Mouse (Mus musculus) limb, embryonic 12.5 days (tissue): ENCODE measurements around the gene Man1c1. TPM values are rescaled to one million over a fixed set of nuclear protein-coding genes. Genes with fewer than 3 reads are reported as not detected.
A peak's percentile ranks its signal among the peaks of the same experiment; 100 is the strongest.

Experiments used
- ATAC-seq: fragments of 200-750 bp; cut with Nextera tagmentation; 2 replicates; pipeline ENCODE4 v1.8.0; 2017; ENCODE audit warnings: low read depth, moderate TSS enrichment; ENCODE audit not compliant: insufficient number of reproducible peaks, insufficient read depth, low FRiP score, low TSS enrichment
- H3K27ac ChIP-seq: fragments of 300-500 bp; sonication (generic); 2 replicates; pipeline ENCODE4 v1.5.1; 2016; ENCODE audit warnings: mild to moderate bottlenecking, moderate library complexity
- H3K27me3 ChIP-seq: fragments of 300-500 bp; sonication (generic); 2 replicates; pipeline ENCODE4 v1.6.1; 2016; ENCODE audit warnings: mild to moderate bottlenecking, moderate library complexity
- H3K36me3 ChIP-seq: fragments of 300-500 bp; sonication (generic); 2 replicates; pipeline ENCODE4 v1.6.1; 2016; ENCODE audit warnings: mild to moderate bottlenecking, moderate library complexity
- H3K4me1 ChIP-seq: fragments of 300-500 bp; sonication (generic); replicated peaks from 2 replicates; pipeline ENCODE4 v1.6.1; 2016
- H3K4me2 ChIP-seq: fragments of 300-500 bp; sonication (generic); 2 replicates; pipeline ENCODE4 v1.6.1; 2016; ENCODE audit warnings: mild to moderate bottlenecking, moderate library complexity
- H3K4me3 ChIP-seq: fragments of 300-500 bp; sonication (generic); replicated peaks from 2 replicates; pipeline ENCODE4 v1.5.1; 2016; ENCODE audit warnings: mild to moderate bottlenecking
- H3K9ac ChIP-seq: fragments of 300-500 bp; sonication (generic); replicated peaks from 2 replicates; pipeline ENCODE4 v1.6.1; 2016; ENCODE audit warnings: mild to moderate bottlenecking, moderate library complexity
- H3K9me3 ChIP-seq: fragments of 300-500 bp; sonication (generic); 2 replicates; pipeline ENCODE4 v1.6.1; 2016; ENCODE audit warnings: mild to moderate bottlenecking, moderate library complexity
- WGBS: fragments of 180-500 bp; shearing (Covaris S2); methylation state at CpG from one replicate; pipeline ENCODE4 v1.1.7; 2016; 5-methylcytosine and 5-hydroxymethylcytosine counted together
- polyA plus RNA-seq: library from polyadenylated mRNA; unstranded; fragments of >200 nt; fragmentation: Nextera tagmentation; extraction: Ambion mirVana; gene quantifications from 2 replicates; pipeline ENCODE4 v1.2.1, GENCODE M21; 2016

Gene Man1c1
- polyA plus RNA-seq, 1 experiment from 2014 or later, result 2.9 TPM

DNA sequence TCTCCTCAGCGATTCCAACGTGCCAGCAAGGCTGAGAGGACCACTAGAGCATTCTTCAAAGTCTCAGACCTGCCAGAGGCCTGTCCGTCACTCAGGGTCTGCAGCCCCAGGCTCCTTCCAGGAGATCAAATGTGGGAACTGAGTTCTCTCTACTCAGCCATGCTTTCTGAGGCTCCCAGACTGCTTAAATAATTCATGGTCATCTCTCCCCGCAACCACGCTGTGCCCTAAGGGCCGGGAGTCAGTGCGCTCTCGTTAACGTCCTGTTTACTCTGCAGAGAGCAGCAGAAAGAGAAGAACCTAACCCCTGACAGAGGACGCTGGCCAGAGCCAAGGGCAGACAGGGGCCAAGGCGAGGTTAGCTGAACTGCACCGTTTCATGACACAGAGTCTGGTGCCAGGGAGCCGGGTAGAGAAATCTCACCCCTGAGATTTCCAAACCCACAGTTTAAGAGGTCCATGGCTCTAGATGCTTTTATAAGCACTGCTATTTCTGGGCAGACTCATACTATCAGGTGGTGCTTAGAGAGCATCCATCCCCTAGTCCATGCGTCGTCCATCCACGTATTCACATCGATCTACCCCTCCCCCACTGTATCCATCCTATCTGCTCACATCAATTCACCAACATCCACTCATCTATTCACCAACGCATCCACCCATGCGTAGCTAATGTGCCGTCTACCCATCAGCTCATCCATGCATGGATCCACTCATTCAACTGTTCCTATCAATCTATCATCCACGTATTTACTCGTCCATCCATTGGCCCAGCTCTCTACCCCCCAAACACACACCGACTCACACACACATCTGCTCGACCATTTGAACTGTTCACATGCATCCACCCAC is 131.4 kb downstream of the Man1c1 start:
- ATAC-seq, result no peak
- WGBS, result 80% methylated on average over 24 of the region's 24 CpGs
- H3K4me3 ChIP-seq, result no peak overlapping the region
- H3K36me3 ChIP-seq, result no peaks in the 10 kb centered on the region
- H3K9me3 ChIP-seq, result 0 out of 2 replicates have a peak, but pooled peaks cover 3% of the 10 kb centered on the region
- H3K4me1 ChIP-seq, result 0 out of 2 replicates have a peak, but pooled peaks cover under 1% of the 10 kb centered on the region
- H3K4me2 ChIP-seq, result no peak overlapping the region
- H3K9ac ChIP-seq, result no peak overlapping the region
- peaks cover 9% of the 10 kb centered on the region; the same call in 1 of the 2 replicates for H3K27me3 ChIP-seq
- H3K27ac ChIP-seq, result no peak overlapping the region

DNA sequence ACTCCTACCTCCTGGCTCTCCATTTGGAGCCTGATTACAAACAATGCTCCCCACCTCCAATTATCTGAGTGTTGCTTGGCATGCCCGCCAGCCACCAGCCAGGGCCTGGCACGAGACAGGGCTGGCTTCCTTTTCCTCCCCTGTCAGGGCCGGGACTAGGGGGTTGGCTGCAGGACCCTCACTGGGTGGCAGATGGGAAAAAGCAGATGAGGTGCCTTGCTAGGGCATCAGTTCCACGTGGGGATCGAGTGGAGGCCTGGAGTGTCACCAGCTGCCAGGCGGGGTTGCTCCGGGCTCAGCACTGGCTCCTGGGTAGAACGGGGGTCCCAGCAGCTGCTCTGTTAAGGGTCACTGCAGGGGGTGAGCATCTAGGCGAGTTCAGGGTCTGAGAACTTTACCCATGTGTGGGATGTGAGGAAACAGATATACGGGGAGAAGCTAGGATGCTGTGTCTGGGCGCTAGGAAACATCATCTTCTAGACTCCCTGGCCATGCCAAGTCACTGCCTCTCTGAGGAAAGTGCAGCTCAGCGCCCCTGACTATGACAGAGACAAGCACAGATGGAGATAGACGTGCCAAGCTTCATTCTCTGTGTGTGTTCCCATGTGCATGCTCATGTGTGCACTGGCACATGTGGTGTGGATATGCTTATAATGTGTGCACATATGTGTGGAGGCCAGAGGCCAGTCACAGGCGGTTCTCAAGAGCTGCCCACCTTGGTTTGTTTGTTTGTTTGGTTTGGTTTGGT is 133.2 kb downstream of the Man1c1 start:
- Histone ChIP-seq H3K9me3 (0 out of 2 replicates have a peak, but pooled peaks cover 3% of the 10 kb centered on the region), H3K27me3 (peaks cover 12% of the 10 kb centered on the region; the same call in 1 of the 2 replicates), H3K9ac (no peak overlapping the region), H3K4me3 (no peak overlapping the region), H3K27ac (no peak overlapping the region), H3K4me1 (0 out of 2 replicates have a peak, but pooled peaks cover 3% of the 10 kb centered on the region), H3K36me3 (no peaks in the 10 kb centered on the region; the same call in 1 of the 2 replicates), H3K4me2 (no peak overlapping the region)
- ATAC-seq, result no peak
- WGBS, result 77% methylated on average over 14 of the region's 14 CpGs

DNA sequence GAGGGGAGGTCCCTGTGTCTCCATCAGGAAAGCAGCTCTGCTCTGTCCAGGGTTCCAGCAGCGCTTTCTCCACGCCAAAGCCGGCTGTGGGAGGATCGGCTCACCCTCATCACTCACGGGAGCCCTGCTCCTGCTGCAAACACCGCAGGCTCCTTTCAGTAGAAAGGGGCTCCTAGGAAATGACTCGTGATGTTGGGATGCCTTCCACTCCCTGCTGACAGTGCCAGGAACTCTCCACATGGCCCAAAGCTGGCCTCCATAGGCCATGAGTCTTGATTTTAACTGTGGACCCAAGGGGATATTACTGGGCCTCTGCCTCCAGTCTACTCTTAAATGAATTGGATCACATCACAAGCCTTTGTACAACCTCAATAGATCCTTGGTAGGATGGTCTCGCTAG is 134.3 kb downstream of the Man1c1 start:
- Histone ChIP-seq H3K27ac (no peak overlapping the region), H3K4me3 (no peak overlapping the region), H3K4me1 (0 out of 2 replicates have a peak, but pooled peaks cover 3% of the 10 kb centered on the region), H3K9me3 (peaks cover 7% of the 10 kb centered on the region; the same call in 1 of the 2 replicates), H3K9ac (no peak overlapping the region), H3K36me3 (peaks cover 6% of the 10 kb centered on the region; the same call in 1 of the 2 replicates), H3K27me3 (peaks cover 12% of the 10 kb centered on the region; the same call in 1 of the 2 replicates), H3K4me2 (no peak overlapping the region)
- no peak for ATAC-seq
- WGBS, result 81% methylated on average over 8 of the region's 8 CpGs

DNA sequence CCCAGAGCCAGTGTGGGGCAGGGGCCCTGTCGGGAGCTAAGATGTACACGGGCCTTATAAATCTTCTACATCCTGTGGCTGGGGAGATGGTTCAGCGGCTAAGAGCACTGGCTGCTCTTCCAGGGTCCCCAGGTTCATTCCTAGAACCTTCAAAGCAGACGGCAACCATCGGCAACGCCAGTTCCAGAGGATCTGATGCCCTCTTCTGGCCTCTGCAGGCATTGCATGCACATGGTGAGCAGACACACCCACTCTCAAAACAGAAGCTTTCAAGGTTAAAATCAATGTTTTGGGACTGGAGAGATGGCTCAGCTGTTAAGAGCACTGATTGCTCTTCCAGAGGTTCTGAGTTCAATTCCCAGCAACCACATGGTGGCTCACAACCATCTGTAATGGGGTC is 134.9 kb downstream of the Man1c1 start:
- WGBS, result 78% methylated on average over 6 of the region's 6 CpGs
- Histone ChIP-seq H3K4me2 (no peak overlapping the region), H3K9me3 (peaks cover 7% of the 10 kb centered on the region; the same call in 1 of the 2 replicates), H3K36me3 (peaks cover 6% of the 10 kb centered on the region; the same call in 1 of the 2 replicates), H3K4me3 (no peak overlapping the region), H3K27me3 (peaks cover 12% of the 10 kb centered on the region; the same call in 1 of the 2 replicates), H3K9ac (no peak overlapping the region), H3K27ac (no peak overlapping the region), H3K4me1 (0 out of 2 replicates have a peak, but pooled peaks cover 3% of the 10 kb centered on the region)
- no peak for ATAC-seq

DNA sequence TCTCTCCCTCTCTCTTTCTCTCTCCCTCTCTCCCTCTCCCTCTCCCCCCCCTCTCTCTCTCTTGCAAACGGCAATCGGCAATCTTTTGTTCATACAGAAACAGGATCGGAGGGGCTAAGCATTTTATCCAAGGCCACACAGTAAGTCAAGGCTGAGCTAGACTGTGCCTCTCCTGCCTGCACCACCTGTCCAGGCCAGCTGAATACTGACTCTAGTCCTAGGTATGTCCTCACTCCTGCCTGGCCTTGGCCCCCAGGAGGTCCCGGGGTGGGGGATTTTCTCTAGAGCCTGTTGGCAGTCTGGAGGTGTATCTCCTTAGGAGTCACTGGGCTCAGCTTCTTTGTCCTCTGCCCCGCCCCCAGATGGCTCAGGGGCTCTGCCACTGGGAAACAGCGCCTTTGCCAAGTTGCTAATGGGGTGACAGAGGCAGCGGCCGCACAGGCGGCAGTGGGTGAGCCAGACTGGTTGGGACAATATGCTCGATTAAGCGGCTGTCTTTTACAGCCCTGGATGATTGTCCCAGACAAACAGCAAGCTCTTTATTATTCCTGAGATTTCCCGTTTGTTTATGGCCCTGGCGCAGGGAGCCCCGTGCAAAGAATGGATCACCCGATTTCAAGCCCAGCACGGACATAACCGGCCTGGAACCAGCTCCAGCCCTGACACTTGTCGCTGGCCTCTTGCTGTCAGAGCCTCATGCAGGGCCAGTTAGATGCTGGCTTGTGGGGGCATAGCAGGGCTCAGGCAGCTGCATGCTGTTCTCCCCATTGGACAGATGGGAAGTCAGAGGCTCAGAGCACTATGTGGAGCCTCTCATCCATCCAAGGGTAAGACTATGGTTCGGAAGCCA is 136.5 kb downstream of the Man1c1 start:
- Histone ChIP-seq H3K36me3 (peaks cover 6% of the 10 kb centered on the region; the same call in 1 of the 2 replicates), H3K4me3 (no peak overlapping the region), H3K27me3 (peaks cover 12% of the 10 kb centered on the region; the same call in 1 of the 2 replicates), H3K9ac (no peak overlapping the region), H3K9me3 (peaks cover 4% of the 10 kb centered on the region; the same call in 1 of the 2 replicates), H3K27ac (no peak overlapping the region), H3K4me1 (0 out of 2 replicates have a peak, but pooled peaks cover 3% of the 10 kb centered on the region), H3K4me2 (peak overlapping the region; percentile 6; the same call in 1 of the 2 replicates)
- WGBS, result 26% methylated on average over 19 of the region's 19 CpGs
- peak; percentile 27; the same call in 1 of the 2 replicates for ATAC-seq

DNA sequence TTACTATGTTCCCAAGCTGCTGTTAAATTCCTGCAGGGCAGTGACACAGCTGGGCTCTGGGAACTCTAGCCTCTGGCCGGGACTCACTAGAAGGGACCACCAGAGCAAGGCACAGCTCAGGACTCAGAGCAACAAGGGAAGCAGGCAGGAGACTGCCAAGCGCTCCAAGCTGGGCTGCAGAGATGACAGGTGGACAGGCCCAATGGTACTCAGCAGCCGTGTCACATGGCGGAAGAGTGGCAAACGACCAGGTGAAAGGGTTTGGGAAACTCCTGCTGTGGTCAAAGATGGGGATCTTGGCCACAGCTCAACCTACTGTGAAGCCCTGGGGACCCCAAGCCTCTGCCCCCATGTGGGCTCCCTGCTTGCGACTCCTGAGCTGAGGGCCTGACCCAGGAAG is 140.0 kb downstream of the Man1c1 start:
- no peak overlapping the region for H3K4me2 ChIP-seq
- peaks cover 6% of the 10 kb centered on the region; the same call in 1 of the 2 replicates for H3K36me3 ChIP-seq
- peaks cover 12% of the 10 kb centered on the region; the same call in 1 of the 2 replicates for H3K27me3 ChIP-seq
- H3K9me3 ChIP-seq, result peaks cover 4% of the 10 kb centered on the region; the same call in 1 of the 2 replicates
- WGBS, result 80% methylated on average over 6 of the region's 6 CpGs
- peaks cover 5% of the 10 kb centered on the region for H3K4me1 ChIP-seq
- ATAC-seq, result no peak
- H3K9ac ChIP-seq, result no peak overlapping the region
- H3K4me3 ChIP-seq, result no peak overlapping the region
- no peak overlapping the region; the same call in 1 of the 2 replicates for H3K27ac ChIP-seq

DNA sequence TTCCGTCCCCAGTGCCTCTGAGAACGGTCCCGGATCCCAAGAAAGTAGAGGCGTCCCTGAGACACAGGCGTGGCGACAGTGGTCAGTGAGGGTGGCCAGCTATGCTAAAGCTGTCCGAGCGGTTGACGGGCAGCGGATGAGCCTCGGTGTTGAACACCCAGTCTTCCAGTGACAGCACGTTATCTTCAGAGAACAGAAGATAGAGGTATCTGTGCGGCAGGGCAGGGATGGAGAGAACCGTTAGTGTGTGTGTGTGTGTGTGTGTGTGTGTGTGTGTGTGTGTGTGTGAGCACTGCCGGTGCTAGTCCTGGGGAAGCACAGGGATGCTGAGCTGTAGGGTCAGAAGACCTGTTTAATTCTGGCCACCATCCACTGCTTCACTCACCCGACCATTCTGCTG is 140.5 kb downstream of the Man1c1 start:
- peaks cover 6% of the 10 kb centered on the region; the same call in 1 of the 2 replicates for H3K36me3 ChIP-seq
- peaks cover 4% of the 10 kb centered on the region; the same call in 1 of the 2 replicates for H3K9me3 ChIP-seq
- H3K27me3 ChIP-seq, result peaks cover 12% of the 10 kb centered on the region; the same call in 1 of the 2 replicates
- H3K4me3 ChIP-seq, result no peak overlapping the region
- no peak overlapping the region for H3K9ac ChIP-seq
- no peak for ATAC-seq
- no peak overlapping the region for H3K27ac ChIP-seq
- H3K4me2 ChIP-seq, result no peak overlapping the region
- H3K4me1 ChIP-seq, result peaks cover 10% of the 10 kb centered on the region
- WGBS, result 92% methylated on average over 16 of the region's 16 CpGs

DNA sequence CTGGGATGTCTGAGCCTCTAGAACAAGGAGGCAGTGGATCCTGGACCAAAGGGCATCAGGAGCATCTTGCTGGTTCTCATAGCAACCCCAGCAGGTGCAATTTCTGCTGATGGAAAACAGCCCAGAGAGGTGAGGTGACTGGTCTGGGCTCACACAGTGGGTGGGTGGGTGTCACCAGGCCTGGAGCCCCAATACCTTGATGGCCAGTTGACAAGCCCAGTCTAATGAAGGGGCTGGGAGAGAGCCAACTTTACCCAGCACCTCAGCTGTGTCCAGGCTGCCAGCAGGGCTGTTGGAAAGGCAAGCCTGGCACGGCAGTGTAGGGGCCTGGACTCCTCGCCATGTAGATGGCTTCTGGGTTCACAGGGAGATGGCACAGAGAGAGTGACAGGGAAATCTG is 142.1 kb downstream of the Man1c1 start:
- H3K9me3 ChIP-seq, result peaks cover 4% of the 10 kb centered on the region; the same call in 1 of the 2 replicates
- H3K4me3 ChIP-seq, result no peak overlapping the region
- peaks cover 19% of the 10 kb centered on the region for H3K4me1 ChIP-seq
- H3K4me2 ChIP-seq, result no peak overlapping the region
- no peak for ATAC-seq
- H3K36me3 ChIP-seq, result peaks cover 6% of the 10 kb centered on the region; the same call in 1 of the 2 replicates
- 90% methylated on average over 2 of the region's 2 CpGs for WGBS
- no peaks in the 10 kb centered on the region for H3K27me3 ChIP-seq
- H3K9ac ChIP-seq, result no peak overlapping the region
- H3K27ac ChIP-seq, result no peak overlapping the region

DNA sequence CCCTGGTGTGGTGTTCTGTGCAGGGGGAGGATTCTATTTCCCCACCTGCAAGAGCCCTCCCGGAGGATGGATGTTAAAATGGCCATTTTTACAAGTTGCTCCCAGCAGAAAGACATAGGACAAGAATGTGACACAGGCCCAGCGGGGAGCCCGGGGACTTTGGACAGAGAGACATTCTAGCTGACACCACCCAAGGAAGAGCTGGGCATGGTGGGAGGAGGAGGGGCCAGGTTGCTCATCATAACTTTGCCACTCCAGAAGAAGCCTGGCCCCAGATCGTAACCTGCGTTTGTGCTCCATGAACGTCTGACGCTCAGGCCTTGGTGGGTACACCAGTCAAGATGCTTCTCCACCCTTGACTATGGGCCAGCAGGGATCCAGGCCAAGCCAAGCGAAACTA is 143.4 kb downstream of the Man1c1 start:
- WGBS, result 85% methylated on average over 8 of the region's 8 CpGs
- no peak overlapping the region for H3K4me3 ChIP-seq
- no peak overlapping the region for H3K4me2 ChIP-seq
- H3K9me3 ChIP-seq, result peaks cover 4% of the 10 kb centered on the region; the same call in 1 of the 2 replicates
- peaks cover 19% of the 10 kb centered on the region for H3K4me1 ChIP-seq
- H3K27ac ChIP-seq, result no peak overlapping the region
- no peak for ATAC-seq
- no peaks in the 10 kb centered on the region for H3K27me3 ChIP-seq
- no peak overlapping the region for H3K9ac ChIP-seq
- H3K36me3 ChIP-seq, result peaks cover 6% of the 10 kb centered on the region; the same call in 1 of the 2 replicates

DNA sequence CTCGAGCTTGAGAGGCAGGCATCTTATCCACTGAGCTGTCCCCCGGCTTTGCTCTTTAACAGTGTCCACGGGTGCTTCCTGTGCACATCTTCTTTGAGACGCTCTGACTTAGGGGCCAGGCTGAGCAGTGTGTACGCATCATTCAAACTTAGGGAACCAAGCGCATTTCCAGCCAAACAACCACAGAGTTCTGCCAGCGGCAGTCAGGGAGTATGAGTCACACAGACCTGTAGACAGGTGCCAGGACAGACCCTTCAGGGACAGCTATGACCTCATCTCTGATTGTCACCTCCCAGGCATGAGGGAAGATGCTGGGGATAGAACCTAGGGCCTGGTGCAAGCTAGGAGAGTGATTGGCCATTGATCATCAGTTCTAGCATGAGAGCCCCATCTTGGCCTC is 144.9 kb downstream of the Man1c1 start:
- Histone ChIP-seq H3K9ac (no peak overlapping the region), H3K27ac (no peak overlapping the region), H3K27me3 (no peaks in the 10 kb centered on the region), H3K9me3 (no peaks in the 10 kb centered on the region), H3K4me1 (peaks cover 19% of the 10 kb centered on the region), H3K4me3 (no peak overlapping the region), H3K36me3 (no peaks in the 10 kb centered on the region), H3K4me2 (no peak overlapping the region)
- 79% methylated on average over 7 of the region's 7 CpGs for WGBS
- no peak for ATAC-seq
